Mouse (Mus musculus) megakaryocyte, embryonic 14.5 days (primary cell): ENCODE measurements around the gene Ern1.
"Not testable (repeated sequence)": the region's sequence is repeated elsewhere in the genome, so short reads cannot be mapped to it uniquely, and the experiment has no call there.

Experiments used
- FLI1 ChIP-seq: IDR thresholded peaks from 2 replicates; pipeline ENCODE4 v1.6.1; 2012; ENCODE audit warnings: low read length, inconsistent platforms, mixed read lengths
- GATA1 ChIP-seq: IDR thresholded peaks from 3 replicates; pipeline ENCODE4 v1.6.1; 2012; ENCODE audit warnings: mixed read lengths, low read length, inconsistent platforms, borderline replicate concordance

DNA sequence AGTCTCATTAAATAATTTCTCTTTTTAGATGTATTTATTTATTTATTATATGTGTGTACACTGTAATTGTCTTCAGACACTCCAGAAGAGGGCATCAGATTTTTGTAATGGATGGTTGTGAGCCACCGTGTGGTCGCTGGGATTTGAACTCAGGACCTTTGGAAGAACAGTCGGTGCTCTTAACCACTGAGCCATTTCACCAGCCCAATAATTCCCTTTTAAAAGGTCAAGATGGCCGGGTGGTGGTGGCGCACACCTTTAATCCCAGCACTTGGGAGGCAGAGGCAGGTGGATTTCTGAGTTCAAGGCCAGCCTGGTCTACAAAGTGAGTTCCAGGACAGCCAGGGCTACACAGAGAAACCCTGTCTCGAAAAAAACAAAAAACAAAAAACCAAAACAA is 2.9 kb upstream of the Ern1 start:
- not testable (repeated sequence) for TF ChIP-seq GATA1, FLI1
